18 mouse cellular contexts compared by ENCODE assay signal in genomic region chr2:76525645-76526044, GRCm38 (mm10).
DNase-seq lines count a peak whose midpoint lies in the region; ATAC-seq and TF ChIP-seq lines count a peak whose summit lies in the region.
"Had no signal": no experiment of that assay in that cellular context is flagged by ENCODE, and none has a peak within 500 bp of the region (broad histone marks: within the 10 kb centered on the region; RNA-seq: fewer than 3 reads in every experiment).

No protein-coding gene starts in this region.

- no peak for TF ChIP-seq CTCF in forebrain, postnatal 0 days (IDR thresholded peaks at IDR 0.05; ENCODE audit: low read depth)

- H3K27me3 ChIP-seq in forebrain, postnatal 0 days (ENCODE audit: insufficient read depth, low read length) = no peaks in the 10 kb centered on the region
- no peaks in the 10 kb centered on the region for H3K27me3 ChIP-seq in forebrain, embryonic 14.5 days (replicated peaks; ENCODE audit: control insufficient read depth, insufficient read depth, low read length)
- H3K27me3 ChIP-seq in liver, embryonic 11.5 days (replicated peaks; ENCODE audit: control insufficient read depth, insufficient read depth, low read length) = no peaks in the 10 kb centered on the region
- no peaks in the 10 kb centered on the region for H3K27me3 ChIP-seq in midbrain, embryonic 12.5 days
- no peaks in the 10 kb centered on the region for H3K27me3 ChIP-seq in midbrain, embryonic 14.5 days (ENCODE audit: control insufficient read depth, insufficient read depth, low read length)
- H3K27me3 ChIP-seq: forebrain, embryonic 13.5 days; heart, embryonic 13.5 days had no signal

- H3K9ac ChIP-seq in forebrain, postnatal 0 days = no peak overlapping the region
- H3K9ac ChIP-seq in forebrain, embryonic 14.5 days (ENCODE audit: low read length) = no peak overlapping the region
- no peak overlapping the region for H3K9ac ChIP-seq in liver, embryonic 11.5 days (ENCODE audit: low read depth, low read length)
- no peak overlapping the region for H3K9ac ChIP-seq in midbrain, embryonic 12.5 days (replicated peaks)
- no peak overlapping the region for H3K9ac ChIP-seq in midbrain, embryonic 14.5 days (replicated peaks; ENCODE audit: low read length)
- H3K9ac ChIP-seq: forebrain, embryonic 13.5 days; heart, embryonic 13.5 days; hindbrain, embryonic 14.5 days had no signal

- ATAC-seq in forebrain, postnatal 0 days = peak; percentile 34; the same call in 1 of the 2 replicates
- no peak for ATAC-seq in forebrain, embryonic 14.5 days
- 0 out of 2 replicates have a peak, but pooled peaks have one; percentile 34 for ATAC-seq in liver, embryonic 11.5 days (replicated peaks; ENCODE audit: low FRiP score)
- ATAC-seq in midbrain, embryonic 12.5 days (ENCODE audit: low FRiP score, low read depth) = peak; percentile 62; the same call in 1 of the 2 replicates
- ATAC-seq in midbrain, embryonic 14.5 days (ENCODE audit: low FRiP score, low TSS enrichment) = no peak
- ATAC-seq: forebrain, embryonic 13.5 days had no signal

- H3K9me3 ChIP-seq in forebrain, postnatal 0 days (ENCODE audit: low read length) = no peaks in the 10 kb centered on the region
- H3K9me3 ChIP-seq in forebrain, embryonic 14.5 days (replicated peaks; ENCODE audit: control insufficient read depth, low read length) = no peaks in the 10 kb centered on the region
- H3K9me3 ChIP-seq in liver, embryonic 11.5 days (ENCODE audit: control insufficient read depth, low read length) = no peaks in the 10 kb centered on the region
- H3K9me3 ChIP-seq in midbrain, embryonic 12.5 days = no peaks in the 10 kb centered on the region
- no peaks in the 10 kb centered on the region for H3K9me3 ChIP-seq in midbrain, embryonic 14.5 days (ENCODE audit: control insufficient read depth, low read length)
- H3K9me3 ChIP-seq: embryonic facial prominence, embryonic 10.5 days; forebrain, embryonic 13.5 days; heart, embryonic 13.5 days had no signal

- no peak overlapping the region for H3K27ac ChIP-seq in forebrain, postnatal 0 days (ENCODE audit: low read depth, low read length)
- H3K27ac ChIP-seq in forebrain, embryonic 14.5 days (ENCODE audit: low read depth, low read length) = no peak overlapping the region
- H3K27ac ChIP-seq in liver, embryonic 11.5 days (ENCODE audit: low read depth, low read length) = no peak overlapping the region
- no peak overlapping the region for H3K27ac ChIP-seq in midbrain, embryonic 12.5 days (replicated peaks)
- no peak overlapping the region for H3K27ac ChIP-seq in midbrain, embryonic 14.5 days (replicated peaks; ENCODE audit: low read depth, low read length)
- H3K27ac ChIP-seq: embryonic facial prominence, embryonic 10.5 days; forebrain, embryonic 13.5 days; heart, embryonic 13.5 days; hindbrain, embryonic 14.5 days had no signal

- no peak overlapping the region for H3K4me3 ChIP-seq in forebrain, postnatal 0 days (ENCODE audit: low read depth, low read length)
- H3K4me3 ChIP-seq in forebrain, embryonic 14.5 days (ENCODE audit: low read depth, low read length) = no peak overlapping the region
- no peak overlapping the region for H3K4me3 ChIP-seq in liver, embryonic 11.5 days (ENCODE audit: low read depth, low read length)
- no peak overlapping the region for H3K4me3 ChIP-seq in midbrain, embryonic 12.5 days
- no peak overlapping the region for H3K4me3 ChIP-seq in midbrain, embryonic 14.5 days (replicated peaks; ENCODE audit: low read depth, low read length)
- H3K4me3 ChIP-seq: embryonic facial prominence, embryonic 10.5 days; forebrain, embryonic 13.5 days; heart, embryonic 13.5 days had no signal

- no peak overlapping the region for H3K4me2 ChIP-seq in forebrain, postnatal 0 days (ENCODE audit: low read depth)
- no peak overlapping the region for H3K4me2 ChIP-seq in forebrain, embryonic 14.5 days (ENCODE audit: low read length)
- no peak overlapping the region for H3K4me2 ChIP-seq in liver, embryonic 11.5 days
- no peak overlapping the region for H3K4me2 ChIP-seq in midbrain, embryonic 12.5 days (replicated peaks)
- H3K4me2 ChIP-seq in midbrain, embryonic 14.5 days (ENCODE audit: low read length) = no peak overlapping the region
- H3K4me2 ChIP-seq: forebrain, embryonic 13.5 days; heart, embryonic 13.5 days; hindbrain, embryonic 14.5 days had no signal

- DNase-seq in forebrain, postnatal 0 days = no peak
- no peak for DNase-seq in forebrain, embryonic 14.5 days (ENCODE audit: low spot score)
- no peak for DNase-seq in liver, embryonic 11.5 days (ENCODE audit: low spot score)
- DNase-seq in liver = no peak
- DNase-seq in midbrain, embryonic 14.5 days = no peak
- no peak for DNase-seq in lung, postnatal 10 days
- DNase-seq: adrenal gland, postnatal 10 days; cerebellum, adult 11 months; cerebellum, adult 8-10 months; cerebellum, postnatal 14 days; gastrocnemius, postnatal 36 days; heart, adult 11 months; heart, postnatal 36 days had no signal

- WGBS in forebrain, postnatal 0 days = 46% methylated on average over 3 of the region's 3 CpGs
- WGBS in forebrain, embryonic 14.5 days = 48% methylated on average over 3 of the region's 3 CpGs
- 52% methylated on average over 3 of the region's 3 CpGs for WGBS in liver, embryonic 11.5 days
- WGBS in midbrain, embryonic 12.5 days = 21% methylated on average over 3 of the region's 3 CpGs
- WGBS in midbrain, embryonic 14.5 days = 16% methylated on average over 3 of the region's 3 CpGs

- no peaks in the 10 kb centered on the region for H3K4me1 ChIP-seq in forebrain, postnatal 0 days (ENCODE audit: insufficient read depth)
- no peaks in the 10 kb centered on the region for H3K4me1 ChIP-seq in forebrain, embryonic 14.5 days (ENCODE audit: control insufficient read depth, insufficient read depth, low read length)
- no peaks in the 10 kb centered on the region for H3K4me1 ChIP-seq in liver, embryonic 11.5 days (replicated peaks; ENCODE audit: control insufficient read depth, insufficient read depth, low read length)
- no peaks in the 10 kb centered on the region; the same call in 1 of the 2 replicates for H3K4me1 ChIP-seq in midbrain, embryonic 12.5 days
- H3K4me1 ChIP-seq in midbrain, embryonic 14.5 days (ENCODE audit: control insufficient read depth, insufficient read depth, low read length) = no peaks in the 10 kb centered on the region
- H3K4me1 ChIP-seq: forebrain, embryonic 13.5 days; heart, embryonic 13.5 days had no signal

- no peaks in the 10 kb centered on the region for H3K36me3 ChIP-seq in forebrain, postnatal 0 days (ENCODE audit: insufficient read depth)
- no peaks in the 10 kb centered on the region for H3K36me3 ChIP-seq in forebrain, embryonic 14.5 days (ENCODE audit: control insufficient read depth, insufficient read depth, low read length)
- no peaks in the 10 kb centered on the region for H3K36me3 ChIP-seq in liver, embryonic 11.5 days (ENCODE audit: control insufficient read depth, insufficient read depth, low read length)
- no peaks in the 10 kb centered on the region for H3K36me3 ChIP-seq in midbrain, embryonic 12.5 days
- H3K36me3 ChIP-seq in midbrain, embryonic 14.5 days (ENCODE audit: control insufficient read depth, insufficient read depth, low read length) = no peaks in the 10 kb centered on the region
- H3K36me3 ChIP-seq: embryonic facial prominence, embryonic 10.5 days; heart, embryonic 13.5 days had no signal

Comparison
In these comparisons a context has a peak if more than half of its experiments do, and no peak if none do; other contexts are left out.
1. ATAC-seq: peak in forebrain, postnatal 0 days (single experiment), liver, embryonic 11.5 days (single experiment) and midbrain, embryonic 12.5 days (single experiment); none in forebrain, embryonic 14.5 days (single experiment) and midbrain, embryonic 14.5 days (single experiment).